Mouse (Mus musculus) telencephalon, adult 2 months (tissue): ENCODE measurements around the gene Megf8.

Experiments used
- DNase-seq: peaks from one replicate; pipeline ENCODE4 v3.0.0-alpha.2; 2011; ENCODE audit warnings: low read depth, low spot score

Megf8 gene

DNA sequence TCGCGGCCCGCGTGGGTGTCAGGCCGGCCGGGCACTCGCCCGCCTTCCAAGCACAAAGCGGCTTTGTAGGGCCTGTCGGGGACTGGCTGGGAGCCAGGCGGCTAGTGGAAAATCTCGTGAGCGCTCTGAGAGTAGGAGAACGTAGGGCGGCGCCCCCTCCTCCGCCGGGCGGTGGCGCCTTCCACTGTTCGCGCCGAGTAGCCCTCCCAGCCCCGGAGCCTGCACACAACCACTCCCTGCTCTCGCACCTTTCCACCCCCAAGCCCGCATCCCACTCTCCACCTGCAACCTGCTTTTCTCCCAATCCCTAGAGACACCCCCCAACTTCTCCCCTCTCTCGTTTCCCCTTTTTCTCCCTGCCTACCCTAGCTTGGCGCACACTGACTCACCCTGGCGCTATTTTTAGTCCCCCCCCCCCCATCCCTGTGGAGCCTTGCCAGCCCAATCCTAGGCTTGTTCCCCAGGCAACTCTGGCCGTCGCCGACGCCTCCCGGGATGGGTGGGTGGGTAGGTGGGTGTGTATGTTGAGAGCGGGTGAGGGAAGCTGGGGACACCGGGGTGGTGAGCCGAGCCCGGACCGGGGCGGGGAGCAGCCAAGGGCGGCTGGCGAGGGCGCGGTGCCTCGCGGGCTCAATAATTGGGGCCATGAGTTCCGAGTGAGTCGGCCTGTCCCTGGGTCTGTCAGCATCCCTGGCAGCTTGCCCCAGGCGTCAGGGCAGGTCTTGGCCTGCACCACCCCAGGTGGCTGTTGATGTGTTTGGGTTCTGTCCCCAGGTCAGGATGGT lies 37.7 kb upstream of the Megf8 start:
- peak; percentile 88 for DNase-seq

DNA sequence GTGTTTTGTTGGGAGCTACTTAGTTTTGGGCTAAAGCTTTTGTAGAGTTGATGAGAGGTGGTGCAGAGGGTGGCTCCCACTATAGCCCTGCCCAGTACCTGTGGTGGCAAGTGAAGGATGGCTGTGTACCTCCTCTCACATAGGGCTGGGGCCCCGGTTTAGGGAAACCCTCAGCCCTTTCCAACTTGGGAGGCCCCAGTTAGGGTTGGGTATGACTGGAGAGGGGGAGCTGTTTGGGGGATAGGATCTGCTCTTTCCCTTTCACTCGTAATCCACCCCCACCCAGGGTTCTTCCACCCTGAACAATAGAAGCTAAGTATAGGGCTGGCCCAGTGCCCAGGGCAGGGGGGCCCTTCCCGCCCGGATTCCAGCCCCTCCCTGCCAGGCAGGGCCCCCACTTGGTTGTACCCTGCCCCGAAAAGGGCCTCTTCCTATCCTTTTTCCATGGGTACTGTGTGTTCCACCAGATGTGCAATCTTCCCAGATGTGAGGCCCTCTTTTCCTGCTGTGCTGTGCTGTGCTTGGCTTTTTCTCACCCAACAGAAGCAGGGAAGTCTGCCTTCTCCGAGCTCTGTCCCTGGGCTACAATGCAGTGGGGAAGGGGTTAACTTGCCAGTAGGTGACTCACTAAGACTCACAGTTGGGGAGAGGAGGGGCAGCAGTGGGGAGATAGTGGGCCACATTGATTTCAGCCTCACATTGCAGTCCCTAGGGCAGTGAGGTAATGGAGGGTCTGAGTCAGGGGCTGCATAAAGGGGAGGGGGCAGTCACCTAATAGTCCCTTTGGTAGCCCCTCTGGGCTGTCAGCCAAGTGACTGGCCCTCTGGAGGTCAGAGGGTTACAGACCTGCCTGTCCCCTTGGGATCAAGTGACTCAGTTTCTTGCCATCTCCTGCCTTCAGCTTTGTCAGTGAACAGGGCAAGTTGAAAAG lies 36.8 kb upstream of the Megf8 start:
- DNase-seq: no peak

DNA sequence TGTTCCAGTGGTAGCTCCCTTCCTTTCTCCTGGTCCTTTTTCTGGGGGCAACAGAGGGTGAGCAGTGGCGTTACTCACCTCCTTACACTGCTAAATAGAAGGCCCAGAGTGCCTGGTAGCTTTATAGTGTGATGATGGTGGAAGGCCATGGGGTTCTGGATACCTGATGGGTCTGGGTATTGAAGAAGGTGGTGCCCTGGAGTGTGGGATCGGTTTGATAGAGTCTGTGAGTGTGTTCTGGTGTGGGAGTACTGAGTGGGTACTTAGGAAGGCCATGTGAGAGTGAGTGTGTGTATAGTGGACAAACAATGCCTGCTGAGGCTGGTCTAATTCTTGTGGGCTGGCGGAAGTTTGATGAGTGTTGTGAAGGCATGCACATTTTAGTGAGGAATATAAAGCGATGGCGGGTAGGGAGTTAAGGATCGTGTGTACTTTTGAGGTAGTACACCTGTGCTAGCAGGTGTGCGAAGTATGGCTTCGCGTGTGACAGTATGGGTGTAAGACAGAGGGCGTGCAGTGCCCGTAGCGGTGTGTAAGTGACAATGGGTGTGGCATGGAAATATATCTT lies 35.7 kb upstream of the Megf8 start:
- DNase-seq: no peak

GRCm38 (mm10) chr7:25281734-25282601 lies 35.0 kb upstream of the Megf8 start:
- peak; percentile 94 for DNase-seq

DNA sequence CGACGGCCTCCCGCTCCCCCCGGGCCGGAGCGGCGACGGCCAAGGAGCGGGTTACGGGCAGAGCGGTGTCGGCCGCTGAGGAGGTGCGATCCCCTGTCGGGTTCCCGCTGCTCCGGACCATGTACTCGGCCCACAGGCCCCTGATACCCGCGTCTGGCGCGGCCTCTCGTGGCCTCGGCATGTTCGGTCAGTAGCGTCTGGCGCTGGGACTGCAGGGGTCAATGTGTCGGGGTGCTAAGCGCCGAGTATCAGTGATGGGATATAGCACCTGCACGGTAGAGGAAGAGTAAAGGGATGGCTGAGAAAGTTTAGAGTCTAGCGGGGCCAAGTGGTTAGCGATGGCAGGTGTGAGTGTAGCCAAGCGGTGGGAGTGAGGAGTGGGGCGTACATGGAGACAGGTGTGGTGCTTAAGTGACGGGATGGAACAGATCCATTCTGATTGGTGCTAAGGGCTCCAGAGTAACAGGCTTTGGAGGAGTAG lies 34.2 kb upstream of the Megf8 start:
- DNase-seq: no peak

DNA sequence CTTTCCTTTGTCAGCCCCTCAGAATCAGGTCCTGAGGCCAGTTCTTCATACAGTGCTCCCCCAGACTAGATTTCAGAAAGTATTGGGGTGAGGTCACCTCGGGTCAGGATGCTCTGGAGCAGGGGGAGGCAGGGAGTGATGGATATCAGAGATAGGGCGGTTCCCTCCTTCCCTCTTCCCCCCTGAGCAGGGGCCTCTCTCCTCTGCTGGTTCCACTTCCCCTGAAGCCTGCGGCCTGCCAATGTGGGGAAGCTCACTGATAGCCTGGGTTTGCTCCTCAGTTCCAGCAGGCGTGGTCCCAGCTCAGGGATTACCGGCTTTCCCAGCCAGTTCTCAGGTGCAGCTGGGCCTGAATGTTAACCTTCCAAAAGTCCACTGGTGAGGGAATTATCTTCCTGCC lies 33.3 kb upstream of the Megf8 start:
- no peak for DNase-seq

GRCm38 (mm10) chr7:25284171-25284570 lies 32.8 kb upstream of the Megf8 start:
- DNase-seq: no peak

- no peak for DNase-seq
Observed at GRCm38 (mm10) chr7:25284766-25285165, 32.2 kb upstream of the Megf8 start.

GRCm38 (mm10) chr7:25285511-25286238 lies 31.3 kb upstream of the Megf8 start:
- DNase-seq: no peak

DNA sequence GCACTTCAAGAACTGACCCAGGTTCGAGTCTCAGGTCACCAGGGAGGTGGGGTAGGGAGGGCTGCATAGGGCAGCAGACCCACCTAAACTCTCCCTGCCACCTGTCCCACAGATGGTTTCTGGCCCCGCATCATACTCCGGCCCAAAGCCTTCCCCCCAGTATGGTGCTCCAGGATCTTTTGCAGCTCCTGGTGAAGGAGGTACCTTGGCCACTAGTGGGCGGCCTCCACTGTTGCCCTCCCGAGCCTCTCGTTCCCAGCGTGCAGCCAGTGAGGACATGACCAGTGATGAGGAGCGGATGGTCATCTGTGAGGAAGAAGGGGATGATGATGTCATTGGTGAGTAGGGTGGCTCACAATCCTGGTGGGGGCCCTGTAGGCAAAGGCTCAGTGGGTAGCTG lies 30.0 kb upstream of the Megf8 start:
- no peak for DNase-seq

DNA sequence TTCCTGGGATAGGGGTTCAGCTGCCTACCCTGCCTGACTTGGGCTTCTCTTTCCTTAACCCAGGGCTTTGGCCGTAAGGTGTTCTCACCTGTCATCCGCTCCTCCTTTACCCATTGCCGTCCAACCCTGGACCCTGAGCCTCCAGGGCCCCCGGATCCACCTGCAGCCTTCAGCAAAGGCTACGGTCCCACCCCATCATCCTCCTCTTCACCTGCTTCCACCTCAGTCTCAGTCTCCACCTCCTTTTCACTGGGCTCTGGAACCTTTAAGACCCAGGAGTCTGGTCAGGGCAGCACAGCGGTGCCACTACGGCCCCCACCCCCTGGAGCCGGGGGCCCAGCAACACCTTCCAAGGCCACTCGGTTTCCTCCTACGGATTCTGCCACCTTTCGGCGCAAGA lies 29.0 kb upstream of the Megf8 start:
- no peak for DNase-seq

- no peak for DNase-seq
Observed at GRCm38 (mm10) chr7:25288721-25289120, 28.2 kb upstream of the Megf8 start.

- no peak for DNase-seq
Observed at GRCm38 (mm10) chr7:25289925-25290324, 27.0 kb upstream of the Megf8 start.

DNA sequence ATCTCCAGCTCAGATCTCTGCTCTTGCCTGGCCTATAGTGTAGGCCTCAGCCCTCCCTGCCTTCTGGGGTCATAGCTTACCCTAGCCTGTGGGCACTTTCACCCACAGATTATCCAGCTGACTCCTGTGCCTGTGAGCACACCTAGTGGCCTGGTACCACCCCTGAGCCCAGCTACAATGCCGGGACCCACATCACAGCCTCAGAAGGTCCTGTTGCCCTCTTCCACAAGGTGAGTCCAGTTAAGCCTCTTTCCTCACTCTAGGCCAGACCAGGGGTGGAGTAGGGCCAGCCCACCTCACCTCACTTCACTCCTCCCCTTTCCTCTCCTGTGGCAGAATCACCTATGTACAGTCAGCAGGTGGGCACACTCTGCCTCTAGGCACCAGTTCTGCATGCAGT lies 26.5 kb upstream of the Megf8 start:
- DNase-seq: no peak

DNA sequence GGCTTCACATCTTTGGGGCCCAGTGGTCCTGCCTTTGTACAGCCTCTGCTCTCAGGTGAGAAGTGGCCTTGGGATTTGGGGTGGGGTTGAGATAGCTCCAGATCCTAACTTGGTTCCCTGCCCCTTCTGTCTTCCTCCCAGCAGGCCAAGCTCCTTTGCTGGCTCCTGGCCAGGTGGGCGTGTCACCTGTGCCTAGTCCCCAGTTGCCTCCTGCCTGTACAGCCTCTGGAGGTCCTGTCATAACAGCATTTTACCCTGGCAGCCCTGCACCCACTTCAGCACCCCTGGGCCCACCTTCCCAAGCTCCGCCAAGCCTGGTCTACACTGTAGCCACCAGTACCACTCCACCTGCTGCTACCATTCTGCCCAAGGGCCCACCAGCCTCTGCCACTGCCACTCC lies 26.1 kb upstream of the Megf8 start:
- DNase-seq: no peak

- DNase-seq: no peak
Observed at GRCm38 (mm10) chr7:25292107-25292506, 24.9 kb upstream of the Megf8 start.

- DNase-seq: no peak
Observed at GRCm38 (mm10) chr7:25293191-25293739, 23.7 kb upstream of the Megf8 start.

- DNase-seq: no peak
Observed at GRCm38 (mm10) chr7:25294495-25294894, 22.5 kb upstream of the Megf8 start.

- DNase-seq: no peak
Observed at GRCm38 (mm10) chr7:25294960-25295722, 21.8 kb upstream of the Megf8 start.
